In the genomic region with DNA sequence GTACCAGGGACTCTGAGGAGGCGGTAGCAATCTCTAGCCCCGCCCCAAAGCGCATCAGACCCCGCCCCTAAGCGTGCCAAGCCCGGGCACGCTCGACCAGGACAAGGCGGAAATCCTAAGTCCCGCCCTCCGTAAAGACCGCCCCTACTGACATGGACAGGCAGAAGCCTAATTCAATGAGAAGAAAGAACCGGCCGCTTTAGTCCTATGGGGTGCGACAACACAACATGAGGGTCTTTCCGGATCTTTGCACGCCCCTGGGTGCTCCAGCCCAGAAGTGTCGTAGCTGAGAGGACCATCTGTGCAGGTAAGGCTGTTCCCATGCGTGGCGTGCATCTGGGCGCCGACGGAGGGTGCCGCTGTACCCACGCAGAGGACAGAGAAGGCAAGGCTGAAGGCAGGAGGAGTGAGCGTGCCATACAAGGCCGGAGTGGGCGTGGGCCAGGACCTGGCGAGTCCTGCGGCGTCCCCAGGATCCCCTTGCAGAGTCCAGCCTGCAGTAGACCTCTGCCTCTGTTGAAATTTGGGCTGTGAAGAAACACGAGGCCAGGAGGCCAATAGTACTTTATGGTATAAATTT, we compare ENCODE assay signal across 7 mouse cellular contexts. TPM values are rescaled to one million over a fixed set of nuclear protein-coding genes. Genes with fewer than 3 reads are reported as not detected.
DNase-seq lines count a peak whose midpoint lies in the region; ATAC-seq lines count a peak whose summit lies in the region.

A gene (plus strand): TSS at position 156 of the 580 bp plus-strand sequence.

- peak within 1 kb of the TSS; percentile 80 for H3K27ac ChIP-seq in intestine, embryonic 16.5 days (ENCODE audit: low read length)
- no peak within 1 kb of the TSS for H3K27ac ChIP-seq in midbrain, embryonic 11.5 days (ENCODE audit: low read depth, low read length)

- intact Hi-C loops in left cerebral cortex, postnatal 36 days (cut with DNase I), result no loop called here

- peaks cover 9% of the 10 kb centered on the region; the same call in 1 of the 2 replicates for H3K4me1 ChIP-seq in intestine, embryonic 16.5 days (ENCODE audit: control insufficient read depth, insufficient read depth, low read length)
- peaks cover 4% of the 10 kb centered on the region; the same call in 1 of the 2 replicates for H3K4me1 ChIP-seq in midbrain, embryonic 11.5 days (ENCODE audit: control insufficient read depth, insufficient read depth, low read length)

- H3K27me3 ChIP-seq in intestine, embryonic 16.5 days (replicated peaks; ENCODE audit: control insufficient read depth, insufficient read depth, low read length), result no peaks in the 10 kb centered on the region
- H3K27me3 ChIP-seq in midbrain, embryonic 11.5 days (ENCODE audit: control insufficient read depth, insufficient read depth, low read length), result no peaks in the 10 kb centered on the region

- WGBS in intestine, embryonic 16.5 days, result under 1% methylated on average over 32 of the region's 32 CpGs
- WGBS in midbrain, embryonic 11.5 days, result under 1% methylated on average over 32 of the region's 32 CpGs

- peak within 1 kb of the TSS; percentile 84 for H3K4me3 ChIP-seq in intestine, embryonic 16.5 days (ENCODE audit: low read length)
- H3K4me3 ChIP-seq in midbrain, embryonic 11.5 days (ENCODE audit: low read depth, low read length), result peak within 1 kb of the TSS; percentile 70

- H3K9ac ChIP-seq in intestine, embryonic 16.5 days (ENCODE audit: low read depth, low read length), result peak within 1 kb of the TSS; percentile 79
- peak within 1 kb of the TSS; percentile 68 for H3K9ac ChIP-seq in midbrain, embryonic 11.5 days (ENCODE audit: low read length)

- no peaks in the 10 kb centered on the region for H3K36me3 ChIP-seq in intestine, embryonic 16.5 days (ENCODE audit: control insufficient read depth, insufficient read depth, low read length)
- H3K36me3 ChIP-seq in midbrain, embryonic 11.5 days (ENCODE audit: control insufficient read depth, insufficient read depth, low read length), result no peaks in the 10 kb centered on the region

- peak within 1 kb of the TSS; percentile 66 for H3K4me2 ChIP-seq in intestine, embryonic 16.5 days (ENCODE audit: low read depth, low read length)
- peak within 1 kb of the TSS; percentile 54 for H3K4me2 ChIP-seq in midbrain, embryonic 11.5 days

- DNase-seq in adrenal gland, adult 2 months, result peak; percentile 99
- peak; percentile 92 for DNase-seq in embryo, embryonic 11.5 days (ENCODE audit: low read depth, low spot score)
- DNase-seq in gastrocnemius, postnatal 4 days (ENCODE audit: low spot score in 2 of 2), result peak; percentile 89 to 96
- peak; percentile 89 to 91 for DNase-seq in left cerebral cortex, postnatal 36 days (ENCODE audit: low spot score in 2 of 2)
- DNase-seq in midbrain, embryonic 11.5 days (ENCODE audit: low spot score, missing footprints), result peak; percentile 100
- peak; percentile 93 for DNase-seq in skeletal muscle tissue, adult 2 months (ENCODE audit: low read depth, low spot score)

- ATAC-seq in intestine, embryonic 16.5 days, result peak; percentile 98
- peak; percentile 98 for ATAC-seq in midbrain, embryonic 11.5 days (ENCODE audit: low FRiP score)

- H3K9me3 ChIP-seq in intestine, embryonic 16.5 days (ENCODE audit: control insufficient read depth, low read length), result no peaks in the 10 kb centered on the region
- no peaks in the 10 kb centered on the region for H3K9me3 ChIP-seq in midbrain, embryonic 11.5 days (ENCODE audit: control insufficient read depth, low read length)

RNA-seq across cellular contexts. Expression of the gene that starts here (rescaled TPM):
- total RNA-seq in adrenal gland, adult 2 months (2021), result 10 to 100 TPM; 36.3 to 54.2 TPM
- polyA plus RNA-seq in adrenal gland, adult 2 months (2012; rRNA removed), result 38.1 and 43.4 TPM in 2 replicates
- total RNA-seq in gastrocnemius, postnatal 4 days (2021), result 10 to 100 TPM; 25.5 to 28.4 TPM
- 24.6 and 29.5 TPM in 2 replicates for polyA plus RNA-seq in intestine, embryonic 16.5 days (2015; fragmentation: Nextera tagmentation; extraction: Ambion mirVana)
- total RNA-seq in left cerebral cortex, postnatal 36 days (2021), result 10 to 100 TPM; 28.7 to 32.3 TPM
- 21.3 and 23.8 TPM in 2 replicates for polyA plus RNA-seq in midbrain, embryonic 11.5 days (2014; fragmentation: Nextera tagmentation; extraction: Ambion mirVana)
